Mouse (Mus musculus): ENCODE measurements around the gene Vcl. TPM values are rescaled to one million over a fixed set of nuclear protein-coding genes. Genes with fewer than 3 reads are reported as not detected.

Vcl gene
- polyA plus RNA-seq, 1 experiment from 2014 or later: 37.7 TPM

DNA sequence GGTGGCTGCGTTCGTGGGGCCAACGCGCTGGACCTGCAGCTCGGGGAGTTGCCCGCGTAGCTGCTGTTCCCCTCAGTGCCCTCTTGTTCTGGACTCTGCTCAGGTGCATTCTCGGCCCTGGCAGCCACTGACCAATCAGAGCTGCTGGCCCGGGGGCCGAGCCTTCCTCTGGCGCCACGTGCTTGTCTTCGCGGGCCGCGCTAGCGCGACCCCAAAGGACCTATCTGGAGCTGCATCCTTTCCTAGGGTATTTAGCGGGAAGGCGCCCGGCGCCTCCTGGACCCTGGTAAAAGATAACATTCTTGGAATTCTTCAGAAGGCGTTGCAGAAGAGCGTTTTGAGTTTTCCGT lies 123.6 kb downstream of the Vcl start:
- Histone ChIP-seq H3K9ac (peak overlapping the region; percentile 88), H3K27ac (peak overlapping the region; percentile 91), H3K36me3 (peaks cover 21% of the 10 kb centered on the region), H3K27me3 (replicated peaks) (no peaks in the 10 kb centered on the region), H3K4me3 (peak overlapping the region; percentile 93), H3K9me3 (replicated peaks) (peaks cover 6% of the 10 kb centered on the region; the same call in 1 of the 2 replicates), H3K4me2 (peak overlapping the region; percentile 89), H3K4me1 (peaks cover 36% of the 10 kb centered on the region)
- under 1% methylated on average over 25 of the region's 25 CpGs for WGBS (ENCODE audit: insufficient replicate concordance)
- ATAC-seq: peak; percentile 59

DNA sequence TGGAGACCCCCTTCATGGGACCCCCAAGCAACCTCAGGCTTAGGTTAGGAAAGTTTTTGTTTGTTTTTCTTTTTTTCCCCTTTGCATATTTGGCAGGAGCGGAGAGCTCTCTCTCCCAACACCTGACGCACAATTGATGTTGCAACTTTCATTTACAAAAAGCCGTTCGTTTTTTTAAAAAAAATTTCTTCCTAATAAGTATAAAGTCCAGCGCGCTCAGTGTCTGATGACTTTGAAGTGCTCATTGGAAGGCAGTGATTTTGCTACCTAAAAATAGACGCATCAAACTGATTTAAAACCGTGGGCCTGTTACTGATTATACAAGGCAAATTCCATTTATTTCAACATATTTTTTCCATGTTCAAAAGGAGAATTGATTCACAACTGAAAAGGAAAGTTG lies 124.0 kb downstream of the Vcl start:
- 7% methylated on average over 8 of the region's 8 CpGs for WGBS (ENCODE audit: insufficient replicate concordance)
- H3K4me3 ChIP-seq: peak overlapping the region; percentile 93
- H3K27ac ChIP-seq: peak overlapping the region; percentile 91
- H3K4me1 ChIP-seq: peaks cover 32% of the 10 kb centered on the region
- H3K9ac ChIP-seq: peak overlapping the region; percentile 88
- no peak for ATAC-seq
- peaks cover 21% of the 10 kb centered on the region for H3K36me3 ChIP-seq
- peak overlapping the region; percentile 89 for H3K4me2 ChIP-seq
- H3K9me3 ChIP-seq (replicated peaks): peaks cover 6% of the 10 kb centered on the region; the same call in 1 of the 2 replicates
- H3K27me3 ChIP-seq (replicated peaks): no peaks in the 10 kb centered on the region

DNA sequence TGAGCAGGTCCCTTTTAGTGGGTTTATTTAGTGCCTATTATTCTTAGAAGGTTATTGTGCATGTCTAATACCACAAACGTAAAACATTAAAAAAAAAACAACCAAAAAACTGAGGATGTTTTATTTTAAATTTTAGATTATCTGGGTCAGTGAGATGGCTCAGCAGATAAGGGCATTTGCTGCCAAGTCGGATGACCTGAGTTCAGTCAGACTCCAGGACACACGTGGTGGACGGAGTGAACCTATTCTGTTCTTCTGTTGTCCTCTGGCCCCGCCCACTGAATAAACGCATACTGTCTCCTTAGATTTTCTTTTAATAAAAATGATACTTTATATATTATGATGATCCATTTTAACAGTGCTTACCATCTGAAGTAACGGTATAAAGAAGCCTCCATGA lies 124.4 kb downstream of the Vcl start:
- ATAC-seq: no peak
- no peak overlapping the region for H3K27ac ChIP-seq
- H3K4me1 ChIP-seq: peaks cover 31% of the 10 kb centered on the region
- WGBS (ENCODE audit: insufficient replicate concordance): 51% methylated on average over 7 of the region's 7 CpGs
- H3K27me3 ChIP-seq (replicated peaks): no peaks in the 10 kb centered on the region
- peaks cover 21% of the 10 kb centered on the region for H3K36me3 ChIP-seq
- peak overlapping the region; percentile 88; the same call in 1 of the 2 replicates for H3K9ac ChIP-seq
- H3K4me3 ChIP-seq: peak overlapping the region; percentile 93
- peak overlapping the region; percentile 89 for H3K4me2 ChIP-seq
- peaks cover 6% of the 10 kb centered on the region; the same call in 1 of the 2 replicates for H3K9me3 ChIP-seq (replicated peaks)

DNA sequence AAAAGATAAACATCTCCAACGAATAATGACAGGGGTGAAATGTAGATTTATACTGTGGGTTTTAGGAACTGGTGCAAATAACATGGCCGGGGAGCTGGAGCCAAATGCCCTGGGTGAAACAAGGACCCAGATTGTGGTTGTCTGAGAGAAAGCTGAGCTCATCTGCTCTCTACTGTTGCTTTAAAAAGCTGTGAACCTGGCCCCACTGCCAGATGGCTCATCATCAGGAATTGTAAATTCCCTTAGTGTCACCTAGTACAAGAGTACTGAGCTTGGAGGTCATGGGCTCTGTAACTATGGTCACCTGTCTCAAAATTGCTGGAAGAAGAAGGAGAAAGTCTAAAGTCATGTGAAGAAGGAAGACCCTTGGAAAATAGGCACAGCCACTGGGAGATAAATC lies 129.8 kb downstream of the Vcl start:
- Histone ChIP-seq H3K27me3 (replicated peaks) (no peaks in the 10 kb centered on the region), H3K4me3 (no peak overlapping the region), H3K4me2 (no peak overlapping the region), H3K27ac (no peak overlapping the region), H3K9ac (no peak overlapping the region), H3K36me3 (peaks cover 18% of the 10 kb centered on the region), H3K9me3 (replicated peaks) (no peaks in the 10 kb centered on the region), H3K4me1 (peaks cover 48% of the 10 kb centered on the region)
- WGBS (ENCODE audit: insufficient replicate concordance): 66% methylated on average over 2 of the region's 2 CpGs
- ATAC-seq: no peak

DNA sequence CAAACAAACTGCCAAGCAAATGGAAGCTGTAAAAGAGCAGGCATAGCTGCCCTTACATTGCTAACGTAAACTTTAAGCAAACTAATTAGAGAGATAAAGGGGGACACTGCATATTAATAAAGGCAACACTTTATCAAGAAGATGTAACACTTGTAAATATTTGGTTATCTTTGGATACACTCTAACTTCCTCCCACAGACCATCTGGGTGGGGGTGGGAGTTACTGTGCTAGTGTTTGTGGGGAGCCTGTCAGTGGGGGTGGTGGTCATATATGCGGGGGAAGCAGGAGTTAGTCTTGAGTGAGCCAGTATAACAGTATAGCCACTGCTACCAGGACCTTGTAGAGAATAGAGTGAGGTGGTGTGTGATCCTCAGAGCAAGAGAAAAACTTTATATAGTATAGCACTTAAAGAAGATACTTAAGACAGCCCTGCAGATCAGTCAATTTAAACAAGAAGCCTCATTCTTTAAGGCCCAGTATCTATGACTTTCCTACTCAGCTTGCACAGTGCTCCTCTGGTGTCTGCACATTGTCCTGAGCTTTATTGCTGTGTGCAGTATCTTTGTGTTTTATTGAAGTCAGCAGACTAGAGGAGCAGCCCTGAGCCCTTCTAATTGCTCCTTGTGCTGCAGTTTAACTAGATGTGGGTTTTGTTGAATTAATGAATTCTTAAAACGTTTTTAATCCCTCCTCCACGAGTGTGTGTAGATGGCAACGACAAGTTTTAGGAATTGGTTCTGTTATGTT lies 133.7 kb downstream of the Vcl start:
- ATAC-seq: peak; percentile 56; the same call in 1 of the 2 replicates
- Histone ChIP-seq H3K27ac (peak overlapping the region; percentile 59), H3K4me1 (peaks cover 61% of the 10 kb centered on the region), H3K4me3 (no peak overlapping the region), H3K27me3 (replicated peaks) (no peaks in the 10 kb centered on the region), H3K9ac (0 out of 2 replicates have a peak overlapping the region, but pooled peaks have one; percentile 17), H3K36me3 (0 out of 2 replicates have a peak, but pooled peaks cover under 1% of the 10 kb centered on the region), H3K9me3 (replicated peaks) (no peaks in the 10 kb centered on the region), H3K4me2 (peak overlapping the region; percentile 31)
- 45% methylated on average over 5 of the region's 5 CpGs for WGBS (ENCODE audit: insufficient replicate concordance)

DNA sequence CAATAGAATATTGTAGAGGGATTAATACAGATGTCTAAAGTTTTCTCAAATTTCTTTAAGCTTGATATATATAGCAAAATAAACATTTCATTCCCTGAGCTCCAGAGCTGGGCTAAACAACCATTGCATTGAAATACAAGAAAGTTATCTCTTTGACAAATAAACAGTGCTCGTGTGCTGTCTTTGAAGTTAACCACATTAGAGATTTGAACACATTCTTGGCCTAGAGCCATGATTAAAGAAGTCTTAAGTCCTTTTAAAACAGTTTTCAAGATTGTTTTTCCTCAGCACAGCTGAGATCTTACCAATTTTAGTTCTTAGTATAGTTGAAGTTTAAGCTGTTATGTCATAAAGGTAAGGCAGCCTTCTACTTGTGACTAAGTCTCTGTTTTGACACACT lies 135.1 kb downstream of the Vcl start:
- H3K27me3 ChIP-seq (replicated peaks): no peaks in the 10 kb centered on the region

DNA sequence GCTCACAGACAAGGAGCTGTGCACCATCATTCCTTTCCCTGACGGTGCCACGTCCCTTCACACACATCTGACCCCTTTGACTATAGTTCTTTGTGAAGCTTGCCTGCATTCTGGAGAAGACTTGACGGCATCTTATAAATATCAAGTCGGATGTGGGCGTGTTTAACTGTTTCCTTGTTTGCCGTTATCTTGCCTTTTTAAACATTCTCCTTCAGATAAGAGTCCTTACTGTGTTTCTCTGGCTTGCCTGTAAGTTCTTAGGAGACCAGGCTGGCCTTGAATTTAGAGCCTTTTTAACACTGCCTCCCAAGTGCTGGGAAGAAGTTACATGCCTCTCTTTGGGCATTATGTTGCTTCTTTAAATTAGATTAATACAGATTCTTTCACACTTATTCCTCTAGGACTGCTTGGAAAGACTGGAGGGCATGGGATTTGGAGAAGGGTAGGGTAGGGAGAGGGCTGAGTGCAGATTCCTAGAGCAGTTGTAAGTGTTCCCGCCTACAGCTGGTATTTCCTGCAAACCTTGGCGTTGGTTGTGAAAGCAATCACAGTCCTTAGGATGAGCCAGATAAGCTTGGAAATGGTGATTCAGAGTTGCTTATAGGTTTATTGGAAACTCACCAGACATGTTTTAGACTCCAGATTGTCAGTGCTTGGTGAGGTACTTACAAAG lies 136.4 kb downstream of the Vcl start:
- H3K4me1 ChIP-seq: peaks cover 67% of the 10 kb centered on the region
- H3K36me3 ChIP-seq: peaks cover 5% of the 10 kb centered on the region; the same call in 1 of the 2 replicates
- no peaks in the 10 kb centered on the region for H3K27me3 ChIP-seq (replicated peaks)
- 26% methylated on average over 8 of the region's 8 CpGs for WGBS (ENCODE audit: insufficient replicate concordance)
- 0 out of 2 replicates have a peak overlapping the region, but pooled peaks have one; percentile 7 for H3K9ac ChIP-seq
- no peaks in the 10 kb centered on the region for H3K9me3 ChIP-seq (replicated peaks)
- no peak overlapping the region; the same call in 1 of the 2 replicates for H3K27ac ChIP-seq
- peak overlapping the region; percentile 33; the same call in 1 of the 2 replicates for H3K4me2 ChIP-seq
- peak; percentile 49; the same call in 1 of the 2 replicates for ATAC-seq
- no peak overlapping the region for H3K4me3 ChIP-seq

More for the DNA sequence above, 135.1 kb downstream of the Vcl start:
- Histone ChIP-seq H3K4me2 (no peak overlapping the region), H3K4me1 (peaks cover 58% of the 10 kb centered on the region), H3K9ac (no peak overlapping the region), H3K9me3 (replicated peaks) (no peaks in the 10 kb centered on the region), H3K4me3 (no peak overlapping the region), H3K27ac (no peak overlapping the region), H3K36me3 (0 out of 2 replicates have a peak, but pooled peaks cover 5% of the 10 kb centered on the region)
- WGBS (ENCODE audit: insufficient replicate concordance): 29% methylated on average over 1 of the region's 1 CpGs
- no peak for ATAC-seq

DNA sequence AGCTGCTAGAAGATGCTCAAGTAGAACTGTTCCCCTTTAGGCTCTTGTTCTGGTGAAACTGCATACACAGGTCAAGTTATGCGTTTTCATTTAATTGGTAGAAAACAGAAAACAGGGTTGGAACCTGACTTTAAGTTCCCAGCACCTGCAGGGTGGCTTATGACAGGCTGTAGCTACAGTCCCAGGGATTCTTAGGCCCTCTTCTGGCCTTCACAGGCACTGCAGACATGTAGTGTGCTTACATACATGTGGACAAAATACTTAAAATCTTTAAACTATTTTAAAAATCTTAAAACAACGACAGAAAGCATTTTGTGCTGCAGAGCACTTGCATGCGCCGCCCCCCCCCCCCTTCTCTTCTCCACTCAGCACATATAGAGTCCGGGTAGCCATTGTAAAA lies 140.4 kb downstream of the Vcl start:
- Histone ChIP-seq H3K27ac (peak overlapping the region; percentile 22; the same call in 1 of the 2 replicates), H3K9ac (no peak overlapping the region), H3K4me1 (peaks cover 60% of the 10 kb centered on the region), H3K4me2 (no peak overlapping the region), H3K27me3 (replicated peaks) (no peaks in the 10 kb centered on the region), H3K4me3 (no peak overlapping the region), H3K9me3 (replicated peaks) (no peaks in the 10 kb centered on the region), H3K36me3 (peaks cover 5% of the 10 kb centered on the region; the same call in 1 of the 2 replicates)
- no peak for ATAC-seq
- 80% methylated on average over 5 of the region's 5 CpGs for WGBS (ENCODE audit: insufficient replicate concordance)

DNA sequence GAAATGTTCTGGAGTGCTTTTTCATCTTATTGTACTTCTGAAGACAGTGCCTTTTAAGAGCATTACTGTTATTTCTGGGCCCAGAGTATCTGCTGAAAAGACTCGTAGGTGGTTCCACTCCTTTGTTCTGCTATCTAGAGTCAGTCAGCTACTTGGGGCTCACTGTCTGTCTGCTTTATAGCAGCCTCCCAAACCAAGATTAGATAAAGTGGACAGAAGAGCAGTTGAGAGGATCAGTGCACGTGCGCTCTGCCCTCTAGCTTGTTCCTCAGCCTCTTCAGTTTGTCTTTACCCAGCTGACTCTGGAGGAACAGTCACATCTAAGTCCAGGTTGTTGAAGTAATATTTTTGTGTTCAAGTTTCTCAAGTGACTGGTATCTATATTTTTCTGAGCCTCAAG lies 144.8 kb downstream of the Vcl start:
- Histone ChIP-seq H3K4me3 (peak overlapping the region; percentile 71; the same call in 1 of the 2 replicates), H3K27me3 (replicated peaks) (no peaks in the 10 kb centered on the region), H3K36me3 (no peaks in the 10 kb centered on the region; the same call in 1 of the 2 replicates), H3K9ac (0 out of 2 replicates have a peak overlapping the region, but pooled peaks have one; percentile 14), H3K4me1 (peaks cover 75% of the 10 kb centered on the region), H3K9me3 (replicated peaks) (no peaks in the 10 kb centered on the region), H3K4me2 (peak overlapping the region; percentile 74), H3K27ac (peak overlapping the region; percentile 89)
- WGBS (ENCODE audit: insufficient replicate concordance): 9% methylated on average over 3 of the region's 3 CpGs
- peak; percentile 59 for ATAC-seq

DNA sequence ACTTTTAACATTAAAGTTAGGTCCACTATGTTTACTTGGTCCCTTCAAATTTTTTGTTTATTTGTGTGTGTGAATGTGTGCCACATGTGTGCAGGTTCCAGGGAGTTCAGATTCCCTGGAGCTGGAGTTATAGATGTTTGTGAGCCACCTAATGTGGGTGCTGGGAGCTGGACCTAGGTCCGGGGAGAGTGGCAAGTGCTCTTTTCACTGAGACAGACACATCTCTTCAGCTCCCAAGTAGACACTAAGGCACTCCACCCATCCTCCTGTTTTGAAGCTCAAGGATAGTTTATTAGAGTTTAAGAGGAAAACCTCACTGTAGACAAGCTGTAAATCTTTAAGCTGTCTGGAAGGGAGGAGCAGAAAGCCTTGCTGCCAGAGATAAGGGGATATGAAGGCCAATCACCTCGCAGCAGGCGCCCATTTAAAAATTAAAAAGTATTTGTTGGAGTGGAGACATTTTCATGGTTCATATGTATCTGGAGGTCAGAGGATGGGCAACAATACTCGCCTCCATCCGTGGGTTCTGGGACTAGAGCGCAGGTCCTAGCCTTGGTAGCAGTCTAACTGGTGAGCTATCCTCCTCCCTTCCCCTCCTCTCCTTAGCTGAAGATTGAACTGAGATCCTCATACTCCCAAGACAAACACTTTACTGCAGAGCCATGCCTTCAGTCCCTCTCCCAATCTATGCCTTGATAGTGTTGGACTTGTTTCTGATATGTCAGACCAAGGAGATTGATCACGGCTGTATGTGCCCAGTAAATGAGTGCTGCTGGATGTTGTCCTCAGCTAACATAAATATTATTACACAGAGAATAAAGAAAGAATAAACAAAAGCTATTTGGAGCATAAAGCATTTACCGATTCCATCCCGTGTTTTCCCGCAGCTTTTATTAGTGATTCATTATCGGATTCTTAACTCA lies 145.5 kb downstream of the Vcl start:
- no peaks in the 10 kb centered on the region; the same call in 1 of the 2 replicates for H3K36me3 ChIP-seq
- WGBS (ENCODE audit: insufficient replicate concordance): 24% methylated on average over 11 of the region's 11 CpGs
- H3K27ac ChIP-seq: peak overlapping the region; percentile 89
- peak overlapping the region; percentile 77 for H3K9ac ChIP-seq
- ATAC-seq: peak; percentile 26
- peak overlapping the region; percentile 74 for H3K4me2 ChIP-seq
- no peaks in the 10 kb centered on the region for H3K27me3 ChIP-seq (replicated peaks)
- no peaks in the 10 kb centered on the region for H3K9me3 ChIP-seq (replicated peaks)
- H3K4me1 ChIP-seq: peaks cover 73% of the 10 kb centered on the region
- H3K4me3 ChIP-seq: peak overlapping the region; percentile 71
